Mouse (Mus musculus) layer of hippocampus, postnatal 25 days (tissue): Measurements from ENCODE around the gene Chst3. TPM values are rescaled to one million over a fixed set of nuclear protein-coding genes. Genes with fewer than 3 reads are reported as not detected.
"Not testable (repeated sequence)": the region's sequence is repeated elsewhere in the genome, so short reads cannot be mapped to it uniquely, and the experiment has no call there.

ENCODE experiments used
- DNase-seq, 2 experiments: peaks; one replicate each; pipeline ENCODE4 v3.0.0; 2022; ENCODE audit warnings: mixed read lengths in 2 of 2, low spot score in 1 of 2; ENCODE audit errors: extremely low spot score in 1 of 2
- total RNA-seq, 2 experiments: library from RNA; stranded (reverse); gene quantifications; 2 replicates each; pipeline ENCODE4 v1.2.3; 2021

Chst3 gene
- total RNA-seq, 2 experiments from 2014 or later: 2.8 to 3.1 TPM

- DNase-seq: not testable (repeated sequence)
Measured at GRCm38 (mm10) chr10:60235876-60236275, 16.8 kb upstream of the Chst3 start.

GRCm38 (mm10) chr10:60234006-60234405, 14.9 kb upstream of the Chst3 start:
- DNase-seq: no peak

- DNase-seq: no peak
Measured at GRCm38 (mm10) chr10:60230321-60231088, 11.4 kb upstream of the Chst3 start.

DNA sequence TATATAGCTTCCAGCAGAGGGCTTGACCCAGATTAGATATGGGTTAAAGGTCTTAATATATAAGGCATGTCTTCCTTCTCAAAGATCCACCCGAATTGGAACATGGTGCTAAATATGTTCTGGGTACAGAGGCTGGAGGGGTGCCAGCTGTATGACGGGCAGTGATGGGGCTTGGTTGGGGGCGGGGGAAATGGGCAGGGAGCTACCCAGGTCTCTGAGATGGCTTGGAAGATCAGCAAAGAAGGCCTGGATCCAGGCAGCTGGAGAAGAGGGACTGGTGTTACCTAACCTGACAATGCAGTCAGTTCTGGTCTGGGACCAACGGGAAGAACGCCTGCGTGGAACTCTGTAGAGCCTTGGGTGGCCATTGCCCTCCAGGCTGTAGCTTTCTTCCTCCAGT, 10.1 kb upstream of the Chst3 start:
- DNase-seq: no peak

DNA sequence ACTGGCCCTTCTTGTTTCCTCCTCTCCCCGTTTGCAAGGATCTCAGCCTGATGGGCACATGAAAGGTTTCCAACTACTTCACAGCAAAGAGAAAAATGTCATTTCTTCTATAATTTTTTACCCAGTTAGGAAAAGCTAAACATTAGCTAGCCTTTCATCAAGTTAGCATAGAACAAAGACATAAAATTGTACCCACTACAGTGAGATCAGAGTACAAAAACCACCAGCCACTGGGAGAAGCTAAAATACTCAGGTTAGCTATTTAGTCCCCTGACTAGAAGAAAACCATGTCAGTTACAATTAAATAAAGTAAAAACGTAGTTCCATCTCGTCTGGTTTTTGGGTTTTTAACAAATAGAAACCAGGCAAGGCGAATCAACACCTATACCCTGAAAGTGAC, 8.6 kb upstream of the Chst3 start:
- no peak for DNase-seq

DNA sequence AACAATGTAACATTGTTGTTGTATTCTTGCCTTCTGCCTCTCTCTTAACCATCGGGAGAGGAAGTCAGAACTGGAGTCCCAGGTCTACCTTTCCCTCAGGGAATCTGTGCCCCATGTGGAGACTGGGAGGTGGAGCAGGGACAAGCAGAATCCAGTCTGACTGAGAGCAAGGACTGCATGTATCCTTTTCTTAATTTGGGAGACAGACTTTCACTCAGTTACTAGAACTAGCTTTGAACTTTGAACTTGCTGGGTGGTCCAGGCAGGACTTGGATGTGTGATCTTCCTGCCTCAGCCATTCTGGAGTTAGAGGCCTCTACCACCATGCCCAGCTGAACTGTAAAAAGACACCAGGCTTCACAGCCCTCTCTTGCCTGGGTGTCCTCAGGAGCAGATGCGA, 5.5 kb upstream of the Chst3 start:
- no peak for DNase-seq

GRCm38 (mm10) chr10:60221571-60222259, 2.7 kb upstream of the Chst3 start:
- DNase-seq: not testable (repeated sequence)

DNA sequence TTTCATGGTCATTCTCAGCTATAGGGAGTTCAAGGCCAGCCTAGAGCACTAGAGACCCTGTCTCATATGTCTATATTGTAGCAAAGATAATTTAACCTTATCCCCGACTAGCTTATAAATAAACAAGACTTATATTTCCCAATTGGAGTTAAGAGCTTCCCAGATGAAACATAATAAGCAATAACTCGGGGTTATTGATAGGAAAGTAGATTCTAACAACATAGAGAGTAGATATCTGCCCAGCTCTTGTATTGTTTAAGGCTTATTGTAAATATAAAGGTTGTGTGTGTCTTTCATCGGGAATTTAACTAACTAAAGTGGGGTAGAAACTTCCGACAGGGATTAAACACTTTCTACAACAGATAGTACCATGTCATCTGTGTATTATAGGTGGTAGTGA, 1.5 kb upstream of the Chst3 start:
- no peak for DNase-seq

DNA sequence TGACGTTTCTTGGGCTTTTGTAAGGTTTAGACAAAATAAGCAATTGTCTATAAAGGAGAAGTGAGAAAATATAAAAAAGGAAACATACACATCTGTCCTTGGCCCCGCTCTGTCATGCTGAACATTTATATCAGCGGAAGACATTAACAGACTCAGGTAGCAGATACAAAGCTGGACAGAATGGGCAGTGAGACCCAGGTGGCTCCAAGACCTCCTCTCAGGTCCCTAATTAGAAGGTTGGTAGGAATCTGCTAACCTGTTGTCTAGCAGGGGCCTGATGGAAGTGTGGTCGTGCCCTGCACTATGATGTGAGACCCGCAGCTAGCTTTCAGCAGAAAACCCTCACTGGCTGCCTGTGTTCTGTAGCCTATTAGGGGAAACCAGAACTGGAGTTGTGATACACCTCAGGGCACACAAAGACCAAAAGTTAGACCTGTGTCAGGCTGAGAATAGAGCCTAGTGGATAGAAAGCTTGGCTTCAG, 1.0 kb upstream of the Chst3 start:
- DNase-seq: no peak

- no peak for DNase-seq
Measured at GRCm38 (mm10) chr10:60218033-60218590, 948 bp downstream of the Chst3 start.

GRCm38 (mm10) chr10:60216331-60217095, 2.5 kb downstream of the Chst3 start:
- no peak for DNase-seq

DNA sequence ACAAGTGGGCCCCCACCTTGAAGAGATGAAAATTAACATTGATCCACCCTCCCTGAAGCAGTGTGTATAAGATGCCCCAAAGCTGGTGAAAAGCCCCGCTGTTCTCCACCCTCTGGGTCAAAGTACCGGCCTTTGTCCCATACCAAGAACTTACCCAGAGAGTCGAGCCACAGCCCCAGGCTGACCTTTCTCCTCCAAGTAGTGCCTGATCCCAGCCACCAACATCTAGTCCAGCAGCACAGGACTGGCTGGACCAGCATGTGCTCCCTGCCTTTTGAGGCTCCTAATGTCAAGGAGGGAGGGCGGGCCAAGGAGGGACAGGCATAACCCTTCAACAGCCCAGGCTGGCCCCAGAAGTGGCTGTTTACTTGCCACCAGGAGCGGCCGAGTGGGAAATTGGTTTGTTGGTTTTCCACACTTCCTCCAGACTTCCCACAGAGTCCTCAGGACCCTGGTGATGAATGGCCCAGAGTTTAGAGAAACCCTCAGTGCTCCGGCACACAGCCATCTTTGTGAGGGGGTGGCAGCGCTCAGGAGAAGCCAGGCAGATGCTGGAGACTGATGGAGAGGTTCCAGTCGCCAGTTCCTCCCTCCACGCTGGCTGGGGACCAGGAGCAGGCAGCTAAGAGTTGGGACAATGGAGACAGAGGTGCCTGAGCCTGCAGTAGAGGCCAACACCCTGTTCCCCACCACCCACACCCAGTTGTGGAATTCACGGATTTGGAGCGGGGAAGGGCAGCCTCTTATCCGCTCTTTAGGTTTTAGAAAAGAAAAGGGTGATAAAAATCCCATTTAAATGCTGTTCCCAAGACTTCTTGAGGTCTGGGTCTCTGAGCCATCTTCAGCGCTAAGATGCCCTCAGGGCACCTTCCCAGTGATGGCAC, 3.7 kb downstream of the Chst3 start:
- no peak for DNase-seq

- DNase-seq: no peak
Measured at GRCm38 (mm10) chr10:60212589-60213379, 6.3 kb downstream of the Chst3 start.

DNA sequence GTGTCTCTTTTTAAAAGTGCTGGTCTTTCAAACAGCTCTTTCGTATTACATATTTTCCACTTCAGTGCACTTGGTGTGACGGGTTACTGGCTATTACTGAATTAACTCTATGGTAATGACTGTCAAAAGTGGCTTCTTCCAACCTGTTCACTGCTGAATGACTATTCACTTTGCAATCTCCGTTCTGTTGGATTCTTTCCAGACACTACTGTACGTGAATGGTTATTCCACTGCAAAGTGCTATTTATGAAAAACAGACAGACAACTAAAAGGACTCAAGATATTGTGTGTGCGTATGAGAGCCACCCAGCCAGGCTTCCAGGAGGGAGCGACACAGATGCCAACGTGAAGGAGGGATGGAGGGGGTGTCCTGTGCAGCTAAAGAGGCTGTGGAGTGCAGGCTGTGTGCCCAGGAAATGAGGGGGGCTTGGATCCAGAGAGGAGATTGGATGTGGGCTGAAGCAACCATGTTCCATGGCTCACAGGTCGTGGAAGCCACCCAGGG, 7.5 kb downstream of the Chst3 start:
- no peak for DNase-seq

DNA sequence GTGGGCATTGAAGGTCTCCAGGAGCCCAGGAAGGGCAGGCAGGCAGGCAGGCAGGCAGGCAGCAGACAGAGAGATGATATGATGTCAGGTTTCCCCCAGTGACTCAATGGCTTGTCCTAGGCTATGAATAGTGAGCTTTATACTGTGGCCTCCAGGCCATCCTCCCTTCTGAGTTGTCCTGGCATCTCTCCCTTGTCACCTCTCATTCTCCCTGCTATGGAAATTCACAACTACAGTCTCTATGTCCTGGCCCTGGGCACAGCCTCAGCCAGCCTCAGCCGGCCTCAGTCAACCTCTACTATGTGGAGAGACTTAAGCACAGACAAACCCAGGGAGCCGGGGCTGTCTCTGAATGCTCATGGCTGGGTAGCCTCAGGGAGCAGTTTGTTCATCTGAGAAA, 8.6 kb downstream of the Chst3 start:
- DNase-seq: no peak

- peak in 1 of 2 experiments; percentile 60 for DNase-seq
Measured at GRCm38 (mm10) chr10:60209237-60209636, 9.8 kb downstream of the Chst3 start.

DNA sequence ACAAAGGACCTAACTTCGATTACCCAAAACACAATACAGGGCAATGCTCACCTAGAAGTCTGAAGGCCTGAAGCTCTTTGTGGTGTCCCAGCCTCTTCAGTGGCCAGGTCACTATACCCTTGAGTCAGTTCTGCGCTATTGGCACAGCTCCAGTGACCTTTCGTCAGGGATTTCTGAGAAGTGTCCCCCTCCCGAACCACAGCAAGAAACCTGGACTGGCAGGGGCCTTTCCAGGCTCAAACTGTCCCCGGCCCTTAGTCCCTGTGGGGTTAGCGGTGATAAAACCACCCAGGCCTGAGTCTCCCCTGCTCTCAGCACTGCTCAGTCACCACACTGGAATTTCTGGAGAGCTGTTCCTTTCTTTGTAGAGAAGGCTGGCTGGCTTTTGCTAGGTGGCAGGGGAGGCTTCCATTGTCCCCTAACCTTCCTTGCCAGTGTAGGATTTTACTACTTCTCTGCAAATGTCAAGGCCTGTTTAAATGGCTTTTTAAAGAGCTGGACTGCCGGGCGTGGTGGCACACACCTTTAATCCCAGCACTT, 11.8 kb downstream of the Chst3 start:
- DNase-seq: no peak

DNA sequence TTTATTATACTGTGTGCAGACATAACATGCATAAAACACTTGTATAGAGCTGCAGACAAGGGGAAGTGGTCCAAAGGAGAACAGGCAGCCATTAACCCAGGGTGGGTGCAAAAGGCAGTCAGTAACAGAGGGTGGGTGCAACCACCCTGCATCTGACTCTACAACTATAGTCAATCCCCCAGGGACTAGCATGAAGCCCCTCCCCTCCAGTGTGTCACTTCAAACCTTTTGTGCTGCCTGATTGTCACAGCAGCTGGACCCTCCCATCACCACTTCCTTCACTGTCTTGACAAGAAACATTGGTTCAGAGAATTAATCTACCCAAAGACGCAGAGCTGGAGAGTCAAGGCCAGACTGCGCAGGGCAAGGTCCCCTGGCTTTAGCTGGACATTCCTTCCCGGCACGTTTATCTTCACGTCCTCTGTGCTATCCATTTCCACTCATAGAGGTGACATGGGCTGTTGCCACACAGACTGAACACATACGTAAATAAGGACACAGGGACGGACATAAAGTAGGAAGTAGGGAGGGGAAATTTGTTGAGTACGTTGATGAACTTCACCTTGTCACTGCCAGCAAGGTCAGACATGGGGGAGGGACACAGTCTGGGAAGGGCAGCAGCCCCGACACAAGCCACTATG, 13.3 kb downstream of the Chst3 start:
- DNase-seq: no peak
